Mouse (Mus musculus): Measurements from ENCODE around the gene S1pr3. TPM values are rescaled to one million over a fixed set of nuclear protein-coding genes. Genes with fewer than 3 reads are reported as not detected.

The S1pr3 gene
- polyA plus RNA-seq, 1 experiment from 2014 or later, result 40.4 TPM

- Histone ChIP-seq H3K36me3 (no peaks in the 10 kb centered on the region), H3K4me3 (no peak overlapping the region), H3K9ac (replicated peaks) (no peak overlapping the region), H3K9me3 (no peaks in the 10 kb centered on the region), H3K27me3 (no peaks in the 10 kb centered on the region), H3K27ac (replicated peaks) (no peak overlapping the region), H3K4me1 (peaks cover 9% of the 10 kb centered on the region; the same call in 1 of the 2 replicates), H3K4me2 (replicated peaks) (no peak overlapping the region)
- WGBS, result 64% methylated on average over 2 of the region's 2 CpGs
- ATAC-seq (ENCODE audit: low FRiP score, low read depth), result no peak
Measured at GRCm38 (mm10) chr13:51384899-51385298, 23.5 kb upstream of the S1pr3 start.

- H3K9ac ChIP-seq (replicated peaks), result no peak overlapping the region
- H3K27me3 ChIP-seq, result no peaks in the 10 kb centered on the region
- H3K27ac ChIP-seq (replicated peaks), result no peak overlapping the region
- H3K9me3 ChIP-seq, result no peaks in the 10 kb centered on the region
- no peak overlapping the region for H3K4me3 ChIP-seq
- H3K4me2 ChIP-seq (replicated peaks), result no peak overlapping the region
- H3K4me1 ChIP-seq, result peaks cover 9% of the 10 kb centered on the region; the same call in 1 of the 2 replicates
- WGBS, result 46% methylated on average over 4 of the region's 4 CpGs
- no peak for ATAC-seq (ENCODE audit: low FRiP score, low read depth)
- H3K36me3 ChIP-seq, result no peaks in the 10 kb centered on the region
Measured at GRCm38 (mm10) chr13:51387908-51388307, 20.5 kb upstream of the S1pr3 start.

- peaks cover 6% of the 10 kb centered on the region; the same call in 1 of the 2 replicates for H3K9me3 ChIP-seq
- H3K9ac ChIP-seq (replicated peaks), result no peak overlapping the region
- 82% methylated on average over 4 of the region's 4 CpGs for WGBS
- no peak overlapping the region for H3K27ac ChIP-seq (replicated peaks)
- ATAC-seq (ENCODE audit: low FRiP score, low read depth), result no peak
- H3K36me3 ChIP-seq, result no peaks in the 10 kb centered on the region
- H3K4me2 ChIP-seq (replicated peaks), result no peak overlapping the region
- no peak overlapping the region for H3K4me3 ChIP-seq
- H3K27me3 ChIP-seq, result no peaks in the 10 kb centered on the region
- 0 out of 2 replicates have a peak, but pooled peaks cover 3% of the 10 kb centered on the region for H3K4me1 ChIP-seq
Measured at GRCm38 (mm10) chr13:51390398-51390797, 18.0 kb upstream of the S1pr3 start.

DNA sequence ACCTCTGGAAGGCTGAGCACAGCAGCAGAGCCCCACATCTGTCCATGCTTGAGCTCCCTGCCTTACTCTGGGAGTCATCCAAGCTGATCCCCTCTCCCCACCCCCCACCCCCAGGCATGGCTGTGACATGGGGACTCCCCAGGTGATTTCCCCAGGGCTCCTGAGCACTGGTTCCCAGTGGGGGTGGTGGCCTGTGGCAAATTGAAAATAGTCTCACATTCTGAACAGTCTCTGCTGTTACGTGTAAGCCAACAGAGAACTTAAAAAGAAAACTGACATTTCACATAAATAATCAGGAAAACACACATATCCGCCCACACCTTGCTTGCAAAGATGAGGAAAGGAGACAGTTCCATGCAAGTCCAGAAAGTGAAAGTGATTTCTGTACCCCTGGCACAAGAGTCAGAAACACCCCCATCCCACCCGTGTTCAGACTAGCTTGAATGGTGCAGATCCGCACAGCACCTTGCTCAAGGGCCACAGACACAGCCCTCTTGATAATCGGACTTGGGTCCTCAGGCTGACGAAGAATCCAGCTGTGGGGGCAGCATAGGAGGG lies 17.0 kb upstream of the S1pr3 start:
- H3K27ac ChIP-seq (replicated peaks), result no peak overlapping the region
- no peaks in the 10 kb centered on the region for H3K27me3 ChIP-seq
- WGBS, result 86% methylated on average over 6 of the region's 6 CpGs
- no peak overlapping the region for H3K4me3 ChIP-seq
- H3K9me3 ChIP-seq, result peaks cover 8% of the 10 kb centered on the region; the same call in 1 of the 2 replicates
- ATAC-seq (ENCODE audit: low FRiP score, low read depth), result no peak
- no peak overlapping the region for H3K9ac ChIP-seq (replicated peaks)
- H3K4me1 ChIP-seq, result 0 out of 2 replicates have a peak, but pooled peaks cover 3% of the 10 kb centered on the region
- H3K4me2 ChIP-seq (replicated peaks), result no peak overlapping the region
- no peaks in the 10 kb centered on the region for H3K36me3 ChIP-seq

DNA sequence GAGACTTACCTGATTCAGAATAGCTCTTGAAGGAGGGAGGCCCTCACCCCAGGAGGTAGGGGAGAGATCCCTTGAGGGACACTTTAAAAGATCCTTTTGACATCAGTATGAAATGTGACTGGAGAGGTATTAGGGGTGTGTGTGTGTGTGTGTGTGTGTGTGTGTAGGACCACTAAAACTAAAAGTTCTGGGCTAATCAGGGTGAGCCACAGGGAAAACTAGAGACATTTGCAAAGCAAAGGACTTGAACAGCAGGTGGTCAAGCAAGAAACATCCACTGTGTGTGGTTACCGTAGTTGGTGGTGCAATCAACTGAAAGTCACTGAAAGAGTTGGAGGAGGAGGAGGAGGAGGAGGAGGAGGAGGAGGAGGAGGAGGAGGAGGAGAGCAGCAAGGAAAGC lies 16.2 kb upstream of the S1pr3 start:
- Histone ChIP-seq H3K9me3 (peaks cover 8% of the 10 kb centered on the region; the same call in 1 of the 2 replicates), H3K4me3 (no peak overlapping the region), H3K4me1 (0 out of 2 replicates have a peak, but pooled peaks cover 3% of the 10 kb centered on the region), H3K27ac (replicated peaks) (no peak overlapping the region), H3K36me3 (no peaks in the 10 kb centered on the region), H3K27me3 (no peaks in the 10 kb centered on the region), H3K4me2 (replicated peaks) (no peak overlapping the region), H3K9ac (replicated peaks) (no peak overlapping the region)
- no peak for ATAC-seq (ENCODE audit: low FRiP score, low read depth)
- WGBS, result 71% methylated on average over 1 of the region's 1 CpGs

- no peaks in the 10 kb centered on the region for H3K36me3 ChIP-seq
- no peak overlapping the region for H3K27ac ChIP-seq (replicated peaks)
- no peak overlapping the region for H3K4me3 ChIP-seq
- 88% methylated on average over 6 of the region's 6 CpGs for WGBS
- H3K9me3 ChIP-seq, result peaks cover 8% of the 10 kb centered on the region; the same call in 1 of the 2 replicates
- H3K9ac ChIP-seq (replicated peaks), result no peak overlapping the region
- no peak for ATAC-seq (ENCODE audit: low FRiP score, low read depth)
- H3K4me2 ChIP-seq (replicated peaks), result no peak overlapping the region
- peaks cover 12% of the 10 kb centered on the region; the same call in 1 of the 2 replicates for H3K4me1 ChIP-seq
- H3K27me3 ChIP-seq, result no peaks in the 10 kb centered on the region
Measured at GRCm38 (mm10) chr13:51397861-51398260, 10.6 kb upstream of the S1pr3 start.

DNA sequence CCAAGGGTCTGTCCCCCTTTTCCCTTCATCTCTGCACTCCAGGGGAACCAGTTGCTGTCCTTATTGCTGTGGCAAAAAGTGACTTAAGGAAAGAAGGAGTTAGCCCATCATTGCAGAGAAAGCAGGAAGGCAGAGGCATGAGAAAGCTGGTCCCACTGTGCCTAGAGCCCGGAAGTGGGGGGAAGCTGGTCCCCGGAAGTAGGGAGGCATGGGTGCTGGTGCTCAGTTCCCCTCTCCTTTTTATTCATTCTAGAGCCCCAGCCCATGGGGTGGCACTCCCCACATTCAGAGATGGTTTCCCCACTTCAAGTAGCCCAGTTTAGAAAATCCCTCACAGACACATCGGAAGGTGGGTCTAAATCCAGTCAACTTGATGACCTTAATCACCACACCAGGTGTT lies 8.9 kb upstream of the S1pr3 start:
- no peak overlapping the region for H3K4me2 ChIP-seq (replicated peaks)
- 97% methylated on average over 3 of the region's 3 CpGs for WGBS
- no peak overlapping the region for H3K27ac ChIP-seq (replicated peaks)
- ATAC-seq (ENCODE audit: low FRiP score, low read depth), result no peak
- no peak overlapping the region for H3K4me3 ChIP-seq
- H3K4me1 ChIP-seq, result peaks cover 12% of the 10 kb centered on the region; the same call in 1 of the 2 replicates
- H3K36me3 ChIP-seq, result no peaks in the 10 kb centered on the region
- H3K9ac ChIP-seq (replicated peaks), result no peak overlapping the region
- H3K27me3 ChIP-seq, result no peaks in the 10 kb centered on the region
- H3K9me3 ChIP-seq, result peaks cover 8% of the 10 kb centered on the region; the same call in 1 of the 2 replicates

DNA sequence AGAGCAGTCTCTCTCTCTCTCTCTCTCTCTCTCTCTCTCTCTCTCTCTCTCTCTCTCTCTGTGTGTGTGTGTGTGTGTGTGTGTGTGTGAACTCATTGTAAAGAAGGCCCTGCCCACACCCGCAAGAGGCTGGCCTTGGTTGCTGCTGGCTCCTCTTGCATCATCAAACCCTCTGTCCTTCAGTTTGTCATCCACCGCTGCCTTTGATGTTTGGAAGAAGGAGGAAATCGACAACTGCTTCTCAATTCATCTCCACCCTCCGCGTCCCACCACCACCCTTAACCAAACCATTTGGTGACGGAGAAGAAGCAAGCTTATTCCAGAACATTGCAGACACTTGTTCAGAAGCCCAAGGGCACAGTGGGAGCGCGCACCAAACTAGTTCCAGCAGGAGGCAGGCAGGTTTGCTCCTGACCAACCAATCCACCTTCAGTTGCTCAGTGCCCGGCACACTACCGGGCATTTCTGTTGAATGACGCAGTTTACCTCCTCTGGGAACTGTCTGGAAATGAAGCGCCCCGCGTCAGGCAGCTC lies 8.2 kb upstream of the S1pr3 start:
- H3K27ac ChIP-seq (replicated peaks), result no peak overlapping the region
- peak overlapping the region; percentile 39; the same call in 1 of the 2 replicates for H3K9ac ChIP-seq (replicated peaks)
- ATAC-seq (ENCODE audit: low FRiP score, low read depth), result peak; percentile 41; the same call in 1 of the 2 replicates
- peaks cover 12% of the 10 kb centered on the region; the same call in 1 of the 2 replicates for H3K4me1 ChIP-seq
- peak overlapping the region; percentile 40 for H3K4me3 ChIP-seq
- H3K9me3 ChIP-seq, result peaks cover 3% of the 10 kb centered on the region; the same call in 1 of the 2 replicates
- 30% methylated on average over 14 of the region's 14 CpGs for WGBS
- H3K27me3 ChIP-seq, result no peaks in the 10 kb centered on the region
- peak overlapping the region; percentile 71 for H3K4me2 ChIP-seq (replicated peaks)
- H3K36me3 ChIP-seq, result no peaks in the 10 kb centered on the region

DNA sequence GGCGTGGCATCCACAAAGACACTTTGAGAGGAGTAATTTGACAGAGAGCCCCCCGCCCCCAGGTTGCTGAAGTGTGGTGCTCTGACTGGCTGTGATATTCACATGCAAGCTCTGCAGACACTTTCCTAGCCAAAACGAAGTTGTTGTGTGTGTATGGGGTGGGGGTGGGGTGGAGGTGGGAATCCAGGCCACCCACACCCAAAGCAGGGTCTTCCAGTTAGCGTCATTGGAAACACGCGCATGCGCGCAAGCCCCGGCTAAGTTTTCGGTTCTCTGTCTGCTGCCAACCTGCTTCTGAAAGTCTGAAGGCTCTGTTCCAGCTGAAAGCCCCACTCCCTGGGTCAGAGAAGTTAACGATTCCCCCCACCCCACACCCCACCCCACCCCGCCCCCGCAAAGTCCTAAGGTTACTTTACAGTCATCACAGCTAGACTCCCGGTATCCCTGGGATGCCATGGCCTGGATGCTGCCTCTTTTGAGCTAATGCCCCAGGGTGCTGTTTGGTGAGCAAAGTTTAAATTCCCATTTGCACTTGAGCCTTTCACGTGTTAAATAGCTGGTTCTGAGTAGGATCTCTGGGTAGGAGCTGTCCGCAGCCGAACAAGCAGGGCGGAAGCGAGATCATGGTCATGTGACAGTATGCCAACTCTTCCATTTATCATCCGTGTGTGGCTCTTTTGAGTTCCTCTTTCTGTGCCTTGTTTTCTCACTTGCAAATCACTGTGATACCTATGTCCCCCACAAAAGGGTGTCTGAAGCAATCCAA lies 7.5 kb upstream of the S1pr3 start:
- H3K4me2 ChIP-seq (replicated peaks), result peak overlapping the region; percentile 71
- no peaks in the 10 kb centered on the region for H3K36me3 ChIP-seq
- no peaks in the 10 kb centered on the region for H3K9me3 ChIP-seq
- H3K4me1 ChIP-seq, result peaks cover 12% of the 10 kb centered on the region; the same call in 1 of the 2 replicates
- WGBS, result 7% methylated on average over 20 of the region's 20 CpGs
- H3K27ac ChIP-seq (replicated peaks), result no peak overlapping the region
- H3K4me3 ChIP-seq, result peak overlapping the region; percentile 40
- no peaks in the 10 kb centered on the region for H3K27me3 ChIP-seq
- H3K9ac ChIP-seq (replicated peaks), result peak overlapping the region; percentile 39
- ATAC-seq (ENCODE audit: low FRiP score, low read depth), result peak; percentile 44; the same call in 1 of the 2 replicates

- WGBS, result 91% methylated on average over 4 of the region's 4 CpGs
- ATAC-seq (ENCODE audit: low FRiP score, low read depth), result no peak
- Histone ChIP-seq H3K9ac (replicated peaks) (no peak overlapping the region), H3K27ac (replicated peaks) (no peak overlapping the region), H3K9me3 (no peaks in the 10 kb centered on the region), H3K4me1 (peaks cover 30% of the 10 kb centered on the region), H3K4me3 (no peak overlapping the region), H3K27me3 (peaks cover 26% of the 10 kb centered on the region), H3K36me3 (no peaks in the 10 kb centered on the region), H3K4me2 (replicated peaks) (no peak overlapping the region)
Measured at GRCm38 (mm10) chr13:51404566-51404965, 3.9 kb upstream of the S1pr3 start.

DNA sequence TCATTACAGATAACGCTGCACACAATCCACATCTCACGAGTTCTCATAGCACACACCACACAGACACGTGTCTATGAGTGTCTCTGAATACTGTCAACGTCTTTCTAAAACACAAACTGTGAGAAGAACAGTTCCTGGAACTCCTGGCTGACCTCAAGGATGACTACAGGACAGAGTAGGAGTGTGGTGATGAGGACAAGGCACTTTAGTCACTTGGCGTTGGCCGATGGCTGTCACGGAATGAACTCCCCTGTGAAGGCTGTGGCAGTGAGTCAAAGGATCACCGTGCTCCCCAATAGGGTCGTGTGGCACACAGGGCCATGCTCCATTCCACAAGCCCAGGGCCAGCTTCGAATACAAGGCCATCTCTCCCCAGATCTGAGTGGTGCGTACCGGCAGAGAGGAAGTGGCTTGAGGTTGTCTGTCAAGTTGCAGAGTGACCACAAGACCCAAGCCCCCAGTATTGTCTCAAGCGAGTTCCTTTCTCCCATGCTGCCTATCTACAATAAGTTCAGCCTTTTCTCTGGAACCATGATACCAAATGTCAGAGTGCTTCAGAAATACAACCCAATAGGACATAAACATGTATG lies 2.6 kb upstream of the S1pr3 start:
- H3K4me2 ChIP-seq (replicated peaks), result no peak overlapping the region
- no peak overlapping the region for H3K27ac ChIP-seq (replicated peaks)
- peaks cover 38% of the 10 kb centered on the region for H3K27me3 ChIP-seq
- H3K4me1 ChIP-seq, result peaks cover 23% of the 10 kb centered on the region
- no peak overlapping the region for H3K9ac ChIP-seq (replicated peaks)
- no peaks in the 10 kb centered on the region for H3K9me3 ChIP-seq
- no peaks in the 10 kb centered on the region for H3K36me3 ChIP-seq
- H3K4me3 ChIP-seq, result no peak overlapping the region
- WGBS, result 95% methylated on average over 13 of the region's 13 CpGs
- ATAC-seq (ENCODE audit: low FRiP score, low read depth), result no peak
